Comparison of ENCODE assay signal across 29 mouse cellular contexts in the genomic region with DNA sequence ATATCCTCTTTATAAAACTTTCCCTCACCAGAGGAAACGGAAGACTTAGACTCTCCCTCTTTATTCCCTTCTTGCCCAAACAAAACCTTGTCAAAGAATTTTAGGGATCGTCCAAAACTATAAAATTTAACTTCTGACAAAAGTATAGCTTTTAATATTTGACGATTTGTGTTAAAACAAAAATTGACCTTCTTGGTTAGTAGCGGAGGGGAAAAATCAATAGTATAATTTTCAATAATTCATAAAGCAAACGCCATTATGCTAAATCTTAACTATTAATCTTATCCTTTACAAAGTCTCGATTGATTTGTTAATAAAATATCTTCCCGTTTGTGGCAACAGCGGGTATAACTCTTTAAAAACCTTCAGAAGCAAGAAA. TPM values are rescaled to one million over a fixed set of nuclear protein-coding genes. Genes with fewer than 3 reads are reported as not detected.
A peak's percentile ranks its signal among the peaks of the same experiment; 100 is the strongest.
DNase-seq lines count a peak whose midpoint lies in the region; ATAC-seq and TF ChIP-seq lines count a peak whose summit lies in the region.
"Had no signal": no experiment of that assay in that cellular context is flagged by ENCODE, and none has a peak within 500 bp of the region (broad histone marks: within the 10 kb centered on the region; RNA-seq: fewer than 3 reads in every experiment).

No protein-coding gene starts in this region.

- peaks cover 23% of the 10 kb centered on the region for H3K4me1 ChIP-seq in kidney, embryonic 16.5 days (ENCODE audit: insufficient read depth, low read length)
- H3K4me1 ChIP-seq in limb, embryonic 13.5 days, result peaks cover 51% of the 10 kb centered on the region
- H3K4me1 ChIP-seq in neural tube, embryonic 15.5 days, result peaks cover 25% of the 10 kb centered on the region
- H3K4me1 ChIP-seq: embryonic facial prominence, embryonic 15.5 days; forebrain, embryonic 15.5 days; hindbrain, embryonic 15.5 days; midbrain, embryonic 12.5 days had no signal

- peaks cover 3% of the 10 kb centered on the region; the same call in 1 of the 2 replicates for H3K27me3 ChIP-seq in kidney, embryonic 16.5 days (ENCODE audit: insufficient read depth, low read length)
- peaks cover 41% of the 10 kb centered on the region for H3K27me3 ChIP-seq in limb, embryonic 13.5 days
- H3K27me3 ChIP-seq in neural tube, embryonic 15.5 days (replicated peaks), result peaks cover 55% of the 10 kb centered on the region

- whole genome bisulfite sequencing in kidney, embryonic 16.5 days, result 10% methylated on average over 8 of the region's 8 CpGs
- 8% methylated on average over 8 of the region's 8 CpGs for WGBS in limb, embryonic 13.5 days
- WGBS in neural tube, embryonic 15.5 days, result 6% methylated on average over 8 of the region's 8 CpGs

- no peak for ATAC-seq in kidney, embryonic 16.5 days (ENCODE audit: low FRiP score, low TSS enrichment)
- no peak for ATAC-seq in limb, embryonic 13.5 days (ENCODE audit: low FRiP score, low read depth)
- no peak for ATAC-seq in neural tube, embryonic 15.5 days (ENCODE audit: low FRiP score)
- ATAC-seq: activated CD4-positive, CD25-positive, alpha-beta regulatory T cell, adult 4 months; forebrain, embryonic 15.5 days had no signal

- H3K9me3 ChIP-seq in kidney, embryonic 16.5 days (ENCODE audit: low read length), result no peaks in the 10 kb centered on the region
- no peaks in the 10 kb centered on the region for H3K9me3 ChIP-seq in limb, embryonic 13.5 days
- H3K9me3 ChIP-seq in neural tube, embryonic 15.5 days (replicated peaks), result no peaks in the 10 kb centered on the region
- H3K9me3 ChIP-seq: embryonic facial prominence, embryonic 15.5 days; forebrain, embryonic 15.5 days; hindbrain, embryonic 15.5 days; midbrain, embryonic 12.5 days; stomach, embryonic 15.5 days had no signal

- TF ChIP-seq CTCF in gastrocnemius, adult 2 months (IDR thresholded peaks at IDR 0.05), result no peak

- H3K4me2 ChIP-seq in kidney, embryonic 16.5 days (replicated peaks; ENCODE audit: low read depth, low read length), result peak overlapping the region; percentile 80
- peak overlapping the region; percentile 91 for H3K4me2 ChIP-seq in limb, embryonic 13.5 days (replicated peaks)
- peak overlapping the region; percentile 68 for H3K4me2 ChIP-seq in neural tube, embryonic 15.5 days
- H3K4me2 ChIP-seq: embryonic facial prominence, embryonic 15.5 days; forebrain, embryonic 15.5 days; heart, embryonic 11.5 days; hindbrain, embryonic 15.5 days; midbrain, embryonic 12.5 days; stomach, embryonic 15.5 days had no signal

- DNase-seq in gastrocnemius, adult 2 months, result no peak
- DNase-seq in gastrocnemius, postnatal 10 days, result no peak
- no peak for DNase-seq in kidney, adult 18-20 months
- no peak for DNase-seq in embryo, embryonic 10 days (ENCODE audit: low spot score)
- DNase-seq: adrenal gland, postnatal 10 days; cerebellum, adult 2 months; cerebellum, postnatal 36 days; gastrocnemius, postnatal 14 days; kidney, adult 11 months; thymus, postnatal 25 days had no signal

- intact Hi-C loops in gastrocnemius, adult 2 months (cut with DNase I), result no loop called here

- H3K36me3 ChIP-seq in kidney, embryonic 16.5 days (ENCODE audit: insufficient read depth, low read length), result no peaks in the 10 kb centered on the region; the same call in 1 of the 2 replicates
- H3K36me3 ChIP-seq in limb, embryonic 13.5 days, result peaks cover 16% of the 10 kb centered on the region; the same call in 1 of the 2 replicates
- no peaks in the 10 kb centered on the region for H3K36me3 ChIP-seq in neural tube, embryonic 15.5 days
- H3K36me3 ChIP-seq: embryonic facial prominence, embryonic 15.5 days; forebrain, embryonic 15.5 days; hindbrain, embryonic 15.5 days; midbrain, embryonic 12.5 days; stomach, embryonic 15.5 days had no signal

- H3K27ac ChIP-seq in gastrocnemius, adult 2 months, result peak overlapping the region; percentile 41
- H3K27ac ChIP-seq in kidney, embryonic 16.5 days (ENCODE audit: low read length), result peak overlapping the region; percentile 94
- peak overlapping the region; percentile 95 for H3K27ac ChIP-seq in limb, embryonic 13.5 days
- H3K27ac ChIP-seq in neural tube, embryonic 15.5 days (replicated peaks), result no peak overlapping the region
- H3K27ac ChIP-seq: embryonic facial prominence, embryonic 15.5 days; forebrain, embryonic 15.5 days; hindbrain, embryonic 15.5 days; macrophage; midbrain, embryonic 12.5 days; stomach, embryonic 15.5 days had no signal

- peak overlapping the region; percentile 83 for H3K9ac ChIP-seq in kidney, embryonic 16.5 days (replicated peaks; ENCODE audit: low read length)
- peak overlapping the region; percentile 98 for H3K9ac ChIP-seq in limb, embryonic 13.5 days
- no peak overlapping the region for H3K9ac ChIP-seq in neural tube, embryonic 15.5 days (replicated peaks)
- H3K9ac ChIP-seq: embryonic facial prominence, embryonic 15.5 days; forebrain, embryonic 15.5 days; hindbrain, embryonic 15.5 days; midbrain, embryonic 12.5 days; stomach, embryonic 15.5 days had no signal

- H3K4me3 ChIP-seq in gastrocnemius, adult 2 months, result peak overlapping the region; percentile 79; the same call in 1 of the 2 replicates
- peak overlapping the region; percentile 48 for H3K4me3 ChIP-seq in kidney, embryonic 16.5 days (ENCODE audit: low read length)
- peak overlapping the region; percentile 79 for H3K4me3 ChIP-seq in limb, embryonic 13.5 days
- peak overlapping the region; percentile 10 for H3K4me3 ChIP-seq in neural tube, embryonic 15.5 days (replicated peaks)
- H3K4me3 ChIP-seq: forebrain, embryonic 15.5 days; hindbrain, embryonic 15.5 days; midbrain, embryonic 12.5 days; stomach, embryonic 15.5 days had no signal

RNA-seq across cellular contexts. Expression of gene Hoxd10, which starts 1.4 kb away (rescaled TPM):
- 1 to 10 TPM; 4.0 to 4.8 TPM for total RNA-seq in gastrocnemius, adult 2 months (2021)
- total RNA-seq in gastrocnemius, postnatal 10 days (2021), result 1 to 10 TPM; 3.9 to 4.5 TPM
- polyA plus RNA-seq in kidney, embryonic 16.5 days (2015; fragmentation: Nextera tagmentation; extraction: Ambion mirVana), result 33.5 and 38.5 TPM in 2 replicates
- polyA plus RNA-seq in limb, embryonic 13.5 days (2015; fragmentation: Nextera tagmentation; extraction: Ambion mirVana), result 26.0 and 26.2 TPM in 2 replicates
- polyA plus RNA-seq in neural tube, embryonic 15.5 days (2015; fragmentation: Nextera tagmentation; extraction: Ambion mirVana), result 61.8 and 83.6 TPM in 2 replicates
- total RNA-seq: hematopoietic stem cell, adult 5-6 weeks; layer of hippocampus, adult 18-20 months; layer of hippocampus, postnatal 14 days; left cerebral cortex, adult 8-10 months; liver, adult 2 months had no signal
- polyA plus RNA-seq: activated CD4-positive, CD25-positive, alpha-beta regulatory T cell, adult 4 months; cerebellum, adult 2 months; forebrain, embryonic 15.5 days; heart, postnatal 0 days; hindbrain, embryonic 15.5 days; liver, adult 2 months; liver, embryonic 16.5 days; macrophage; midbrain, embryonic 12.5 days had no signal

RNA-seq across cellular contexts. Expression of gene Hoxd9, which starts 7.2 kb away (rescaled TPM):
- 10 to 100 TPM; 15.8 to 19.1 TPM for total RNA-seq in gastrocnemius, adult 2 months (2021)
- 10 to 100 TPM; 12.6 to 16.1 TPM for total RNA-seq in gastrocnemius, postnatal 10 days (2021)
- polyA plus RNA-seq in kidney, embryonic 16.5 days (2015; fragmentation: Nextera tagmentation; extraction: Ambion mirVana), result 38.2 and 38.4 TPM in 2 replicates
- 10.7 and 10.9 TPM in 2 replicates for polyA plus RNA-seq in limb, embryonic 13.5 days (2015; fragmentation: Nextera tagmentation; extraction: Ambion mirVana)
- polyA plus RNA-seq in neural tube, embryonic 15.5 days (2015; fragmentation: Nextera tagmentation; extraction: Ambion mirVana), result 20.0 and 21.3 TPM in 2 replicates
- total RNA-seq: hematopoietic stem cell, adult 5-6 weeks; layer of hippocampus, adult 18-20 months; layer of hippocampus, postnatal 14 days; left cerebral cortex, adult 8-10 months; liver, adult 2 months had no signal
- polyA plus RNA-seq: activated CD4-positive, CD25-positive, alpha-beta regulatory T cell, adult 4 months; cerebellum, adult 2 months; forebrain, embryonic 15.5 days; heart, embryonic 11.5 days; hindbrain, embryonic 15.5 days; liver, adult 2 months; liver, embryonic 16.5 days; macrophage; midbrain, embryonic 12.5 days had no signal

RNA-seq across cellular contexts. Expression of gene Hoxd11, which starts 11.0 kb away (rescaled TPM):
- total RNA-seq in gastrocnemius, adult 2 months (2021), result not detected
- total RNA-seq in gastrocnemius, postnatal 10 days (2021), result under 1 TPM; 0.23 to 0.56 TPM
- 13.9 and 17.9 TPM in 2 replicates for polyA plus RNA-seq in kidney, embryonic 16.5 days (2015; fragmentation: Nextera tagmentation; extraction: Ambion mirVana)
- 19.1 TPM in 2 replicates for polyA plus RNA-seq in limb, embryonic 13.5 days (2015; fragmentation: Nextera tagmentation; extraction: Ambion mirVana)
- polyA plus RNA-seq in neural tube, embryonic 15.5 days (2015; fragmentation: Nextera tagmentation; extraction: Ambion mirVana), result 4.1 and 9.2 TPM in 2 replicates
- total RNA-seq: adrenal gland, postnatal 10 days; hematopoietic stem cell, adult 5-6 weeks; layer of hippocampus, adult 18-20 months; layer of hippocampus, postnatal 14 days; left cerebral cortex, adult 8-10 months; liver, adult 2 months had no signal
- polyA plus RNA-seq: activated CD4-positive, CD25-positive, alpha-beta regulatory T cell, adult 4 months; cerebellum, adult 2 months; embryonic facial prominence, embryonic 15.5 days; forebrain, embryonic 15.5 days; heart, embryonic 11.5 days; heart, postnatal 0 days; hindbrain, embryonic 15.5 days; liver, adult 2 months; liver, embryonic 16.5 days; lung, embryonic 16.5 days; macrophage; midbrain, embryonic 12.5 days had no signal

RNA-seq across cellular contexts. Expression of gene Hoxd8, which starts 14.1 kb away (rescaled TPM):
- total RNA-seq in gastrocnemius, adult 2 months (2021), result 10 to 100 TPM; 39.3 to 49.0 TPM
- 10 to 100 TPM; 38.3 to 46.1 TPM for total RNA-seq in gastrocnemius, postnatal 10 days (2021)
- 41.0 and 45.6 TPM in 2 replicates for polyA plus RNA-seq in kidney, embryonic 16.5 days (2015; fragmentation: Nextera tagmentation; extraction: Ambion mirVana)
- 7.3 and 7.5 TPM in 2 replicates for polyA plus RNA-seq in limb, embryonic 13.5 days (2015; fragmentation: Nextera tagmentation; extraction: Ambion mirVana)
- polyA plus RNA-seq in neural tube, embryonic 15.5 days (2015; fragmentation: Nextera tagmentation; extraction: Ambion mirVana), result 12.4 and 12.5 TPM in 2 replicates
- total RNA-seq: hematopoietic stem cell, adult 5-6 weeks; layer of hippocampus, adult 18-20 months; layer of hippocampus, postnatal 14 days; left cerebral cortex, adult 8-10 months; liver, adult 2 months had no signal
- polyA plus RNA-seq: activated CD4-positive, CD25-positive, alpha-beta regulatory T cell, adult 4 months; cerebellum, adult 2 months; macrophage had no signal

RNA-seq across cellular contexts. Expression of gene Hoxd12, which starts 15.5 kb away (rescaled TPM):
- not detected for total RNA-seq in gastrocnemius, adult 2 months (2021)
- not detected for total RNA-seq in gastrocnemius, postnatal 10 days (2021)
- polyA plus RNA-seq in kidney, embryonic 16.5 days (2015; fragmentation: Nextera tagmentation; extraction: Ambion mirVana), result 4.5 and 4.7 TPM in 2 replicates
- 59.3 and 67.1 TPM in 2 replicates for polyA plus RNA-seq in limb, embryonic 13.5 days (2015; fragmentation: Nextera tagmentation; extraction: Ambion mirVana)
- 0.38 and 0.43 TPM in 2 replicates for polyA plus RNA-seq in neural tube, embryonic 15.5 days (2015; fragmentation: Nextera tagmentation; extraction: Ambion mirVana)
- total RNA-seq: adrenal gland, postnatal 10 days; gastrocnemius, postnatal 14 days; hematopoietic stem cell, adult 5-6 weeks; layer of hippocampus, adult 18-20 months; layer of hippocampus, postnatal 14 days; left cerebral cortex, adult 8-10 months; liver, adult 2 months had no signal
- polyA plus RNA-seq: activated CD4-positive, CD25-positive, alpha-beta regulatory T cell, adult 4 months; cerebellum, adult 2 months; embryonic facial prominence, embryonic 15.5 days; forebrain, embryonic 15.5 days; heart, embryonic 11.5 days; heart, postnatal 0 days; hindbrain, embryonic 15.5 days; liver, adult 2 months; liver, embryonic 16.5 days; lung, embryonic 16.5 days; macrophage; midbrain, embryonic 12.5 days had no signal

Comparison
In these comparisons a context has a peak if more than half of its experiments do, and no peak if none do; other contexts are left out.
1. H3K4me3 ChIP-seq: peak in every context shown above with its lines; median percentile 79 in gastrocnemius, adult 2 months; 79 in limb, embryonic 13.5 days; 48 in kidney, embryonic 16.5 days; 10 in neural tube, embryonic 15.5 days.